Mouse (Mus musculus) ES-Bruce4 (cell line): Measurements from ENCODE around the gene Clp1. TPM values are rescaled to one million over a fixed set of nuclear protein-coding genes. Genes with fewer than 3 reads are reported as not detected.

Experiments
- H3K27ac ChIP-seq: 2 replicates; pipeline ENCODE4 v1.5.1; 2012; ENCODE audit warnings: low read length, inconsistent platforms; ENCODE audit not compliant: insufficient read depth
- H3K27me3 ChIP-seq: 2 replicates; pipeline ENCODE4 v1.6.1; 2012; ENCODE audit warnings: mild to moderate bottlenecking, low read length, inconsistent platforms; ENCODE audit not compliant: control insufficient read depth, poor library complexity, insufficient read depth, severe bottlenecking
- H3K36me3 ChIP-seq: 2 replicates; pipeline ENCODE4 v1.6.1; 2012; ENCODE audit warnings: inconsistent platforms, mild to moderate bottlenecking, low read length, moderate library complexity; ENCODE audit not compliant: control insufficient read depth, poor library complexity, insufficient read depth, severe bottlenecking
- H3K4me1 ChIP-seq: one replicate; pipeline ENCODE4 v1.8.1; 2011; ENCODE audit warnings: low read length; ENCODE audit not compliant: control insufficient read depth, insufficient read depth
- H3K4me3 ChIP-seq: 2 replicates; pipeline ENCODE4 v1.5.1; 2011; ENCODE audit warnings: low read depth, mild to moderate bottlenecking, low read length
- H3K9ac ChIP-seq: 2 replicates; pipeline ENCODE4 v1.6.1; 2012; ENCODE audit warnings: low read depth, mild to moderate bottlenecking, inconsistent platforms; ENCODE audit not compliant: poor library complexity, severe bottlenecking
- H3K9me3 ChIP-seq: replicated peaks from 2 replicates; pipeline ENCODE4 v1.6.1; 2012; ENCODE audit warnings: mild to moderate bottlenecking, low read length, inconsistent platforms; ENCODE audit not compliant: control insufficient read depth, poor library complexity, insufficient read depth, severe bottlenecking
- CTCF ChIP-seq: IDR thresholded peaks from one replicate; pipeline ENCODE4 v1.8.1; 2011; ENCODE audit warnings: low read depth, low read length
- EP300 ChIP-seq: IDR thresholded peaks from 2 replicates; pipeline ENCODE4 v1.6.1; 2011; ENCODE audit warnings: low read depth, low read length; ENCODE audit not compliant: insufficient read depth
- POLR2A ChIP-seq: IDR thresholded peaks from one replicate; pipeline ENCODE4 v1.8.1; 2011; ENCODE audit warnings: low read length; ENCODE audit not compliant: insufficient read depth
- polyA plus RNA-seq: library from polyadenylated mRNA; stranded (reverse); fragments of >200 nt; gene quantifications from 2 replicates; pipeline ENCODE4 v1.2.4, GENCODE M21; 2011; ENCODE audit warnings: low read depth; ENCODE audit not compliant: missing spikeins, insufficient read depth, insufficient read length

The Clp1 gene
- polyA plus RNA-seq, 1 experiment, result 34.9 TPM

DNA sequence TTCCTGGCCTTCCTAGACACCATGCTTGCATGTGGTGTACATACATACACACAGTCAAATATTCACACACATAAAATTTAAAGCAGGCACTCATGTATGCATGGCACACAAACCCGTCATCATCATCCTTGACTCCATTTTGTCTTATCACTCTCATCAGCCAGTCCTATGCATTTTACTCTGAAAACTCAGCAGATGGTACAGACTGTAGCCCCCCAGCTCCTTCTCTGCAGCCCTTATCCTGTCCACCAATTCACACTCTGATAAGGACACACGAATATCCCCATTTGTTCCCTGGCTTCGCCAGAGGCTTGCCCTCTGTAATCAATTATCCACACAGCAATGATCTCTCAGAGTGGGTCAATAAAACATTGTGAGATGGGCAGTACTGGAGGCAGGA, 6.0 kb downstream of the Clp1 start:
- H3K27ac ChIP-seq, result no peak overlapping the region
- TF ChIP-seq CTCF (no peak), POLR2A (no peak)
- H3K9me3 ChIP-seq, result no peaks in the 10 kb centered on the region
- H3K36me3 ChIP-seq, result peaks cover 25% of the 10 kb centered on the region
- H3K9ac ChIP-seq, result no peak overlapping the region
- no peak overlapping the region for H3K4me3 ChIP-seq
- no peaks in the 10 kb centered on the region for H3K27me3 ChIP-seq
- no peaks in the 10 kb centered on the region for H3K4me1 ChIP-seq

DNA sequence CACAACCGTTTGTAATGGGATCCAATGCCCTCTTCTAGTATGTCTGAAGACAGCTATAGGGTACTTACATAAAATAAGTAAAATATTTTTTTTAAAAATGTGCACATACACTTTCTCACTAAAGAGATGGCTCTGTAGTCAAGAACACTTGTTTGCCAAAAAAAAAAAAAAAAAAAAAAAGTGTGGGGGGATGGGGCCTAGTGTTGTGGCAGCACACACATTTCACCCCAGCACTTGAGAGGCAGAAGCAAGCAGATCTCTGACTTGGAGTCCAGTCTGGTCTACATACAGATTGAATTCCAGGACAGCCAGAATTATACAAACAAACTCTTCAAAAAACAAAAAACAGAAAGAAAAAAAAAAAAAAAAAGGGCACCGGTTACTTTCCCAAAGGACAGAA, 6.4 kb downstream of the Clp1 start:
- Histone ChIP-seq H3K36me3 (peaks cover 24% of the 10 kb centered on the region), H3K27ac (no peak overlapping the region), H3K27me3 (no peaks in the 10 kb centered on the region), H3K9me3 (no peaks in the 10 kb centered on the region), H3K4me1 (no peaks in the 10 kb centered on the region), H3K4me3 (no peak overlapping the region), H3K9ac (no peak overlapping the region)
- TF ChIP-seq POLR2A (no peak), CTCF (no peak), EP300 (no peak)

DNA sequence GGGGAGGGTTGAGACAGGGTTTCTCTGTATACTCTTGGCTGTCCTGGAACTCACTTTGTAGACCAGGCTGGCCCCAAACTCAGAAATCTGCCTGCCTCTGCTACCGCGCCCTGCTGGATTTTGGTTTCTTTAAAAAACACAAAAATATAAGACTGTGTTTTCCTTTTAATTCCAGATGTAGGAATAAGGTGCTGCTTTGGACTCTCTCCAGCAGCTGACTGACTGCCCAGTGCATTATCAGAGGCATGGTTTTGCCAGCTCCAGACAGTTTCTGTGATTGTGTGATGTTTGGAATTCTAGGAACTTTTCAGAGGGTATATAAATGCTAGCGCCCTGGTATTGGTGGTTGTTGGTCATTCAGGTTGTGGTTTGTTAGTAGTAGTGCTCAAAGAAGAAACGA, 9.8 kb downstream of the Clp1 start:
- TF ChIP-seq EP300, result no peak
- TF ChIP-seq CTCF, result no peak
- TF ChIP-seq POLR2A, result no peak
- Histone ChIP-seq H3K27me3 (no peaks in the 10 kb centered on the region), H3K27ac (no peak overlapping the region), H3K9me3 (no peaks in the 10 kb centered on the region), H3K9ac (0 out of 2 replicates have a peak overlapping the region, but pooled peaks have one; percentile 62), H3K4me3 (no peak overlapping the region), H3K4me1 (no peaks in the 10 kb centered on the region), H3K36me3 (peaks cover 4% of the 10 kb centered on the region; the same call in 1 of the 2 replicates)

DNA sequence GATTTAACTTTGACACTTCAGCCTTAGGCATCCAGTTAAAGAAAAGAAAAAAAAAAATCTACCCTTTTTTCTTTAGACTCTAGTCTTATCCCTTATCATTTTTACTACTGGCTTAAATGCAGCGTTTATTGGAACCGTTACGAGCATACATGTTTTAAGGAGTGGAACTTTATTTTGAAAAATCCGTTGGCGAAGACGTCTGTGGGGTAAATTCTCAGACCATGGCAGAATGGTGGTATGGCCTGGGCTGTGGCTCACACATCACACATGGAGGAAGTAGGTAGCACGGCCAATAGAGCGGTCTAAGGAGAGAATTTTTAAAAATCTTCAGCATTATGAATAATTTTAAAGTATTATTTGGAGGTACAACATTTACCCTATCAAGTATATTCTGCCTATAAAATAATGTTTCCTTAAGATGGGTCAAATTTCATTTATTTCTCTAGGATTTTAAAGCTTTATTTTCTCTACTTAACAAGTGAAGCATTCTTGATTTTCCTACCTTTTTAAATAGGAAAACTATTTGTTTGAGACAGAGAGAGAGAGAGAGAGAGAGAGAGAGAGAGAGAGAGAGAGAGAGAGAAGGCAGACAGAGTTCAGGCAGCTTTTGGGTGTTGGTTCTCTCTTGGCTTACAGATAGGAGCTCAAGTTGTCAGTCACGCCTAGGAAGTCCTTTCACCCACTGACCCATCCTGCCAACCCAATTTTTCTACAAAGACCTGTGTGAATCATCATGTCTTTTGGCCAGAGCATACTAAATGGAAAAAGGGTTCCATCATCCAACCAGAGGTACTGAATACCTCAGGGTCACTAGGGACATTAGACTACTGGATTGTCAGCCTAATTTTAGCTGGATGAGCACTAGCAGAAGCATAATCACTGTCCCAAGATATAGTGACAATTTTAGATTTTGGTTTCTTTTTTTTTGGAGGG, 10.5 kb downstream of the Clp1 start:
- Histone ChIP-seq H3K4me1 (no peaks in the 10 kb centered on the region), H3K4me3 (peak overlapping the region; percentile 32), H3K36me3 (no peaks in the 10 kb centered on the region), H3K9me3 (no peaks in the 10 kb centered on the region), H3K9ac (peak overlapping the region; percentile 62), H3K27me3 (no peaks in the 10 kb centered on the region), H3K27ac (peak overlapping the region; percentile 63; the same call in 1 of the 2 replicates)
- TF ChIP-seq POLR2A (no peak), CTCF (no peak), EP300 (no peak)

DNA sequence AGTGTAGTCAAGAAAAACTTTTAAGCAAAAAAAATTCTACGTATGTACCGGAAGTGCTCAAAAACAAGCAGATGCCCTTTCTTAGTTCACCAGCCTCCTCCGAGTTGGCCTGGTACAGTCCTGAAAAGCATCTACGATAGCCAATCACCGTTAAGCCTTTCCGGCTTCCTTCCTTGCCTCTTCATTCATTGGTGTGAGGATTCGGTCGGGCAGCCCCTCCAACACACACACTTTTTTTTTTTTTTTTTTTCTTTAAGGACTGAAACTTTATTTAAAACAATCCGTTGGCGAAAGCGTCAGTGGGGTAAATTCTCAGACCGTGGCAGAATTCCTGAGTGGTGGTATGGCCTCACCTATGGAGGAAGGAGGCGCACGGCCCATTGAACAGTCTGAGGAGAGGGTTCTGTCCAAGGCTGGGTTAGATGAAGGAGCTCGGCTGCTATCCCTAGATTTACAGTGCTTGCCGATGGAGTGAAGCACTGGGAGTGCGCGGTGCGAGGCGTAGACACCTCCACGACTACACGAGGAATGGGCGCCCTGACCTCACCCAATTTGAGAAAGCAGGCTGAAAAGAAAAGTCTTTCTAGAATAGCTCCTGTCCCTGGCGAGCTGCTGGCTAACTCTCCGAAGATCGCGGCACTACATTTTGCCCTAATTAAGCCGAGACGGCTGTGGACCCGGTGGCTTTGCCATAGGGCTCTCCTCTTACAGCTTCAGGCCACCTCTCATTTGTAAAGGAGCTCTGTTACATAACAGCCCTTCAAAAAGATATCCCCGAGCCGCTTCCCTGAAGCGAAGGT, 11.4 kb downstream of the Clp1 start:
- Histone ChIP-seq H3K9ac (peak overlapping the region; percentile 62), H3K4me3 (peak overlapping the region; percentile 89), H3K9me3 (no peaks in the 10 kb centered on the region), H3K4me1 (no peaks in the 10 kb centered on the region), H3K36me3 (peaks cover 5% of the 10 kb centered on the region; the same call in 1 of the 2 replicates), H3K27me3 (no peaks in the 10 kb centered on the region), H3K27ac (peak overlapping the region; percentile 63)
- TF ChIP-seq POLR2A, result no peak
- no peak for TF ChIP-seq EP300
- TF ChIP-seq CTCF, result no peak
